ENCODE assay signal across 24 mouse cellular contexts in genomic region chr10:53791281-53791680, GRCm38 (mm10). TPM values are rescaled to one million over a fixed set of nuclear protein-coding genes. Genes with fewer than 3 reads are reported as not detected.
DNase-seq lines count a peak whose midpoint lies in the region; ATAC-seq lines count a peak whose summit lies in the region.
"Had no signal": no experiment of that assay in that cellular context is flagged by ENCODE, and none has a peak within 500 bp of the region (broad histone marks: within the 10 kb centered on the region; RNA-seq: fewer than 3 reads in every experiment).

No protein-coding gene starts in this region.

- H3K4me1 ChIP-seq in kidney, embryonic 14.5 days (ENCODE audit: control insufficient read depth, insufficient read depth, low read length): no peaks in the 10 kb centered on the region
- no peaks in the 10 kb centered on the region for H3K4me1 ChIP-seq in kidney, embryonic 15.5 days
- H3K4me1 ChIP-seq: embryonic facial prominence, embryonic 12.5 days; embryonic facial prominence, embryonic 15.5 days had no signal

- H3K36me3 ChIP-seq in kidney, embryonic 14.5 days (ENCODE audit: control insufficient read depth, insufficient read depth, low read length): no peaks in the 10 kb centered on the region
- H3K36me3 ChIP-seq in kidney, embryonic 15.5 days: no peaks in the 10 kb centered on the region
- H3K36me3 ChIP-seq: embryonic facial prominence, embryonic 12.5 days; embryonic facial prominence, embryonic 15.5 days had no signal

- peak; percentile 22 for DNase-seq in kidney, adult 18-20 months
- peak; percentile 66 for DNase-seq in kidney, adult 9 months
- DNase-seq in kidney, postnatal 36 days: peak; percentile 68 to 74
- no peak for DNase-seq in thymus, postnatal 4 days
- DNase-seq: adrenal gland, adult 2 months; adrenal gland, postnatal 14 days; cerebellum, adult 11 months; cerebellum, adult 2 months; cerebellum, adult 9-11 months; cerebellum, postnatal 25 days; forebrain, postnatal 0 days; gastrocnemius, adult 2 months; gastrocnemius, postnatal 14 days; heart, adult 11 months; heart, postnatal 4 days had no signal

- no peak overlapping the region for H3K9ac ChIP-seq in kidney, embryonic 14.5 days (ENCODE audit: low read depth, low read length)
- no peak overlapping the region for H3K9ac ChIP-seq in kidney, embryonic 15.5 days
- H3K9ac ChIP-seq: embryonic facial prominence, embryonic 12.5 days; embryonic facial prominence, embryonic 15.5 days; forebrain, postnatal 0 days; hindbrain, embryonic 14.5 days had no signal

- H3K27ac ChIP-seq in kidney, embryonic 14.5 days (ENCODE audit: low read depth, low read length): no peak overlapping the region
- no peak overlapping the region for H3K27ac ChIP-seq in kidney, embryonic 15.5 days
- H3K27ac ChIP-seq: embryonic facial prominence, embryonic 12.5 days; embryonic facial prominence, embryonic 15.5 days; gastrocnemius, adult 2 months; hindbrain, embryonic 14.5 days had no signal

- WGBS in kidney, embryonic 14.5 days: 83% methylated on average over 2 of the region's 2 CpGs
- 79% methylated on average over 2 of the region's 2 CpGs for WGBS in kidney, embryonic 15.5 days

- no peak overlapping the region for H3K4me2 ChIP-seq in kidney, embryonic 14.5 days (replicated peaks; ENCODE audit: low read depth, low read length)
- H3K4me2 ChIP-seq in kidney, embryonic 15.5 days: no peak overlapping the region
- H3K4me2 ChIP-seq: embryonic facial prominence, embryonic 12.5 days; embryonic facial prominence, embryonic 15.5 days; heart, embryonic 11.5 days; hindbrain, embryonic 14.5 days had no signal

- H3K4me3 ChIP-seq in kidney, embryonic 14.5 days (ENCODE audit: low read length): no peak overlapping the region
- no peak overlapping the region for H3K4me3 ChIP-seq in kidney, embryonic 15.5 days (replicated peaks)
- H3K4me3 ChIP-seq: embryonic facial prominence, embryonic 12.5 days; embryonic facial prominence, embryonic 15.5 days; gastrocnemius, adult 2 months had no signal

- ATAC-seq in kidney, embryonic 14.5 days (ENCODE audit: low FRiP score, low TSS enrichment): no peak
- no peak for ATAC-seq in kidney, embryonic 15.5 days (replicated peaks; ENCODE audit: low FRiP score)
- ATAC-seq: CD4-positive, CD25-positive, alpha-beta regulatory T cell, adult 4 months; forebrain, embryonic 14.5 days; forebrain, postnatal 0 days had no signal

- peaks cover 8% of the 10 kb centered on the region; the same call in 1 of the 2 replicates for H3K9me3 ChIP-seq in kidney, embryonic 14.5 days (ENCODE audit: control insufficient read depth, low read length)
- peaks cover 4% of the 10 kb centered on the region; the same call in 1 of the 2 replicates for H3K9me3 ChIP-seq in kidney, embryonic 15.5 days (replicated peaks)
- H3K9me3 ChIP-seq: embryonic facial prominence, embryonic 12.5 days; embryonic facial prominence, embryonic 15.5 days had no signal

- no peaks in the 10 kb centered on the region for H3K27me3 ChIP-seq in kidney, embryonic 14.5 days (ENCODE audit: control insufficient read depth, insufficient read depth, low read length)
- H3K27me3 ChIP-seq in kidney, embryonic 15.5 days: no peaks in the 10 kb centered on the region
- H3K27me3 ChIP-seq: embryonic facial prominence, embryonic 12.5 days; embryonic facial prominence, embryonic 15.5 days had no signal

RNA-seq across cellular contexts. Expression of gene Fam184a, which starts 40.4 kb away (rescaled TPM):
- polyA plus RNA-seq in kidney, embryonic 14.5 days (2014; fragmentation: Nextera tagmentation; extraction: Ambion mirVana): 5.9 and 9.1 TPM in 2 replicates
- 5.7 and 7.2 TPM in 2 replicates for polyA plus RNA-seq in kidney, embryonic 15.5 days (2015; fragmentation: Nextera tagmentation; extraction: Ambion mirVana)
- polyA plus RNA-seq: C2C12; CD4-positive, CD25-positive, alpha-beta regulatory T cell, adult 4 months had no signal
